Mouse (Mus musculus) thymus, adult 2 months (tissue): Measurements from ENCODE around the gene Ankrd13c. TPM values are rescaled to one million over a fixed set of nuclear protein-coding genes. Genes with fewer than 3 reads are reported as not detected.

Experiments used
- DNase-seq: peaks from one replicate; pipeline ENCODE4 v3.0.0; 2021
- H3K27ac ChIP-seq: fragments of 200-500 bp; 2 replicates; pipeline ENCODE4 v1.5.1; 2012; ENCODE audit warnings: low read length, control low read depth; ENCODE audit not compliant: control insufficient read depth, insufficient read depth
- H3K27me3 ChIP-seq: fragments of 200-500 bp; 2 replicates; pipeline ENCODE4 v1.6.1; 2012; ENCODE audit warnings: mild to moderate bottlenecking, low read length, moderate library complexity, mixed read lengths; ENCODE audit not compliant: control insufficient read depth, insufficient read depth
- H3K36me3 ChIP-seq: fragments of 200-500 bp; 2 replicates; pipeline ENCODE4 v1.6.1; 2012; ENCODE audit warnings: mild to moderate bottlenecking, low read length, moderate library complexity; ENCODE audit not compliant: control insufficient read depth, insufficient read depth
- H3K4me1 ChIP-seq: fragments of 200-500 bp; replicated peaks from 2 replicates; pipeline ENCODE4 v1.6.1; 2012; ENCODE audit warnings: low read length; ENCODE audit not compliant: control insufficient read depth, insufficient read depth
- H3K4me3 ChIP-seq: fragments of 200-500 bp; 2 replicates; pipeline ENCODE4 v1.5.1; 2012; ENCODE audit warnings: mild to moderate bottlenecking, low read length, control low read depth, moderate library complexity; ENCODE audit not compliant: control insufficient read depth, insufficient read depth
- CTCF ChIP-seq: fragments of 200-500 bp; IDR thresholded peaks from 2 replicates; pipeline ENCODE4 v1.5.1; 2012; ENCODE audit warnings: mild to moderate bottlenecking, control low read depth, low read length, moderate library complexity, borderline replicate concordance; ENCODE audit not compliant: control insufficient read depth, poor library complexity, insufficient read depth; ENCODE audit errors: extremely low read depth
- POLR2A ChIP-seq: fragments of 200-500 bp; IDR thresholded peaks from 2 replicates; pipeline ENCODE4 v1.6.1; 2012; ENCODE audit warnings: mild to moderate bottlenecking, low read length, control low read depth, moderate library complexity; ENCODE audit not compliant: control insufficient read depth, poor library complexity, insufficient read depth; ENCODE audit errors: extremely low read depth
- WGBS: fragments of 180-500 bp; shearing (Covaris S2); methylation state at CpG from one replicate; pipeline ENCODE4 v1.1.7; 2018; 5-methylcytosine and 5-hydroxymethylcytosine counted together
- polyA plus RNA-seq: library from polyadenylated mRNA; depleted of rRNA; stranded (reverse); fragments of >200 nt; gene quantifications from 2 replicates; pipeline ENCODE4 v1.2.3, GENCODE M21; 2012

Ankrd13c gene
- polyA plus RNA-seq, 1 experiment = 18.7 TPM

- Histone ChIP-seq H3K4me3 (peak overlapping the region; percentile 96), H3K4me1 (peaks cover 4% of the 10 kb centered on the region; the same call in 1 of the 2 replicates), H3K36me3 (peaks cover 4% of the 10 kb centered on the region), H3K27ac (peak overlapping the region; percentile 69), H3K27me3 (no peaks in the 10 kb centered on the region)
- peak; percentile 87 for DNase-seq
- TF ChIP-seq CTCF (0 out of 2 replicates have a peak, but pooled peaks have one; percentile 42), POLR2A (peak; percentile 71)
- WGBS = under 1% methylated on average over 61 of the region's 61 CpGs
Measured at GRCm38 (mm10) chr3:158031371-158031925, 84.4 kb downstream of the Ankrd13c start.

- Histone ChIP-seq H3K4me3 (no peak overlapping the region), H3K36me3 (no peaks in the 10 kb centered on the region), H3K27me3 (no peaks in the 10 kb centered on the region), H3K27ac (no peak overlapping the region), H3K4me1 (peaks cover 4% of the 10 kb centered on the region; the same call in 1 of the 2 replicates)
- 12% methylated on average over 4 of the region's 4 CpGs for WGBS
- TF ChIP-seq POLR2A (no peak), CTCF (no peak)
- DNase-seq = no peak
Measured at GRCm38 (mm10) chr3:158032106-158032505, 85.1 kb downstream of the Ankrd13c start.

DNA sequence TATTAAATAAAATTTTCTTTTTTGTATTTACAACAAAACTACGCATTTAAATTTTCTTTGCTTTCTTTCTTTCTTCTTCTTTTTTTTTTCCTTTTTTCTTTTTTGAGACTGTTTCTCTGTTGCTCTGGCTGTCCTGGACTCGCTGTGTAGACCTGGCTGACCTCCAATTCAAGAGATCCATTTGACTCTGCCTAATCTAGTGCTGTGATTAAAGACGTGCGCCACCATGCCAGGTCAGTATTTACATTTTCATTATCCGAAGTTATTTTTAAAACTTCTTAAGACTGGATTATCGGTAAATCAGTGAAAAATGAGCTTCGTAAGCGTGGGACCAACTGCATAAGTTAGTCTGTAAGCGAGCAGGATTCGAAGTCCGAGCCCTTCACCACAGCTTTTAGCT, 88.8 kb downstream of the Ankrd13c start:
- H3K4me3 ChIP-seq = peak overlapping the region; percentile 80
- H3K27me3 ChIP-seq = no peaks in the 10 kb centered on the region
- H3K36me3 ChIP-seq = no peaks in the 10 kb centered on the region
- whole genome bisulfite sequencing = 2% methylated on average over 11 of the region's 11 CpGs
- TF ChIP-seq CTCF (no peak), POLR2A (no peak)
- H3K4me1 ChIP-seq = peaks cover 4% of the 10 kb centered on the region; the same call in 1 of the 2 replicates
- H3K27ac ChIP-seq = 0 out of 2 replicates have a peak overlapping the region, but pooled peaks have one; percentile 27
- DNase-seq = no peak

DNA sequence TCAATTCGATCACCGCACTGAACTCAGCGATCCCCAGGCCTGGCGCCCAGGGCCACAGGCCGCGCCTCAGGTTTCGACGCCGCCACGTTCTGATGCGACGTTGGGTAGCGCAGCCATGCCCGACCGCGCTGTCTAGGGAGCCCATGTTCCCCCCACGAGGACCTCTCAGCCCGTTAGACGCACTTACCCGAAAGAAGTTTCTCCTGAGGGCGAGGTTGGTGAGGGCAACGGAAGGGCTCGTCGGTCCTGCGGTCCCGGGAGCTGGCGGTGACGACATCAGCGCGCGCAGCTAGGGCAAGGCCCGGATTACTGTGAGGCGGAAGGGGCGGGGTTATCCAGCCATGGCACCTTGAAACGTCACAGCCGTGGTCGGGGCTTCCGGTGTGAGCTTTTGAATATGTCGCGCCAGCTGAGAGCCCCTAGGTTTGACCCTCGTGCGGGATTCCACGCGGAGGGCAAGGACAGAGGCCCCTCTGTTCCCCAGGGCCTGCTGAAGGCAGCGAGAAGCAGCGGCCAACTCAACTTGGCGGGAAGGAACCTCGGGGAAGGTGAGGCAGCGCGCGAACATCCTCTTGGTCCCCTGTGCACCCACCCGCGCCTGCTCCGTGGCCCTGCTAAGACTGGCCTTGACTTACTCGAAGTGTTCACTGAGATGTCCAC, 89.4 kb downstream of the Ankrd13c start, which contains the start of the genes Srsf11 and Lrrc40:
Gene Srsf11, minus strand, starts transcription at position 311 of the 660 bp plus-strand sequence.
Gene Lrrc40, plus strand, starts transcription at position 334 of the 660 bp plus-strand sequence.
- H3K27me3 ChIP-seq = no peaks in the 10 kb centered on the region
- DNase-seq = peak; percentile 94
- peak within 1 kb of the TSS; percentile 27; the same call in 1 of the 2 replicates for H3K27ac ChIP-seq
- WGBS = under 1% methylated on average over 55 of the region's 55 CpGs
- TF ChIP-seq CTCF = no peak
- peak; percentile 84 for TF ChIP-seq POLR2A
- H3K4me3 ChIP-seq = peak within 1 kb of the TSS; percentile 80
- peaks cover 4% of the 10 kb centered on the region; the same call in 1 of the 2 replicates for H3K4me1 ChIP-seq
- H3K36me3 ChIP-seq = no peaks in the 10 kb centered on the region

- 95% methylated on average over 3 of the region's 3 CpGs for WGBS
- Histone ChIP-seq H3K27me3 (no peaks in the 10 kb centered on the region), H3K4me3 (no peak overlapping the region), H3K27ac (no peak overlapping the region), H3K36me3 (no peaks in the 10 kb centered on the region), H3K4me1 (peaks cover 4% of the 10 kb centered on the region; the same call in 1 of the 2 replicates)
- DNase-seq = no peak
- no peak for TF ChIP-seq POLR2A
- TF ChIP-seq CTCF = no peak
Measured at GRCm38 (mm10) chr3:158038106-158038505, 91.1 kb downstream of the Ankrd13c start.

- H3K4me3 ChIP-seq = no peak overlapping the region
- no peak overlapping the region for H3K27ac ChIP-seq
- DNase-seq = no peak
- 91% methylated on average over 2 of the region's 2 CpGs for WGBS
- TF ChIP-seq CTCF = no peak
- TF ChIP-seq POLR2A = no peak
- no peaks in the 10 kb centered on the region for H3K4me1 ChIP-seq
- no peaks in the 10 kb centered on the region for H3K36me3 ChIP-seq
- no peaks in the 10 kb centered on the region for H3K27me3 ChIP-seq
Measured at GRCm38 (mm10) chr3:158040755-158041154, 93.7 kb downstream of the Ankrd13c start.
